Comparison of ENCODE assay signal across 16 mouse cellular contexts in the genomic region with DNA sequence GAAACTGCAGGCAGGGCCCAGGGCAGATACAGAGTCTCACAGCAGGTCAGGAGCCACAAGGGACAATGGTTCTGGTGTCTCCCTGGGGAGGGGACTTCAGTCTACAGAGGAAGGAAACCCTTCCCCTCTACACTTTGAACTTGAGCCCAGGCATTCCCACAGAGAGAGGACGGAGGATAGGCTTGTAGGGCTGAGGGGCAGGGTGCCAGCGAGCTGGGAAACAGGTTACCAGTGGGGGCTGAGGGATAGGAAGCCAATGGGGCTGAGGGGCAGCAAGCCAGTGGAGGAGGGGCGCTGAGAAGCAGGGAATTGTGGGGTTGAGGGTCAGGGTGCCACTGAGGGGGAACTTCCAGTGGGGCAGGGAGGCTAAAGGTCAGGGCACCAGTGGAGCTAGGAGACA. TPM values are rescaled to one million over a fixed set of nuclear protein-coding genes. Genes with fewer than 3 reads are reported as not detected.
DNase-seq lines count a peak whose midpoint lies in the region; ATAC-seq lines count a peak whose summit lies in the region.
"Had no signal": no experiment of that assay in that cellular context is flagged by ENCODE, and none has a peak within 500 bp of the region (broad histone marks: within the 10 kb centered on the region; RNA-seq: fewer than 3 reads in every experiment).

No protein-coding gene starts in this region.

- H3K9ac ChIP-seq in heart, embryonic 12.5 days: no peak overlapping the region
- no peak overlapping the region for H3K9ac ChIP-seq in liver, embryonic 16.5 days (ENCODE audit: low read depth, low read length)
- H3K9ac ChIP-seq: forebrain, postnatal 0 days; hindbrain, embryonic 12.5 days; lung, embryonic 14.5 days; midbrain, embryonic 13.5 days had no signal

- H3K27ac ChIP-seq in heart, embryonic 12.5 days (ENCODE audit: poor library complexity, severe bottlenecking): no peak overlapping the region
- no peak overlapping the region for H3K27ac ChIP-seq in liver, embryonic 16.5 days (ENCODE audit: low read length)
- peak overlapping the region; percentile 44; the same call in 1 of the 2 replicates for H3K27ac ChIP-seq in heart, embryonic 10.5 days
- H3K27ac ChIP-seq: hindbrain, embryonic 12.5 days; limb, embryonic 10.5 days; midbrain, embryonic 13.5 days had no signal

- H3K36me3 ChIP-seq in heart, embryonic 12.5 days: no peaks in the 10 kb centered on the region
- no peaks in the 10 kb centered on the region for H3K36me3 ChIP-seq in liver, embryonic 16.5 days (ENCODE audit: control insufficient read depth, insufficient read depth)
- H3K36me3 ChIP-seq in heart, embryonic 10.5 days: no peaks in the 10 kb centered on the region
- H3K36me3 ChIP-seq: hindbrain, embryonic 12.5 days; limb, embryonic 10.5 days; midbrain, embryonic 13.5 days had no signal

- 52% methylated on average over 3 of the region's 3 CpGs for WGBS in heart, embryonic 12.5 days
- WGBS in liver, embryonic 16.5 days (ENCODE audit: insufficient replicate concordance): 39% methylated on average over 3 of the region's 3 CpGs
- WGBS in heart, embryonic 10.5 days: 44% methylated on average over 3 of the region's 3 CpGs

- peaks cover 12% of the 10 kb centered on the region for H3K4me1 ChIP-seq in heart, embryonic 12.5 days (replicated peaks)
- peaks cover 4% of the 10 kb centered on the region for H3K4me1 ChIP-seq in liver, embryonic 16.5 days (ENCODE audit: control insufficient read depth, low read depth, low read length)
- peaks cover 16% of the 10 kb centered on the region for H3K4me1 ChIP-seq in heart, embryonic 10.5 days
- H3K4me1 ChIP-seq: hindbrain, embryonic 12.5 days; midbrain, embryonic 13.5 days had no signal

- no peak for ATAC-seq in heart, embryonic 12.5 days (ENCODE audit: insufficient number of reproducible peaks, low FRiP score)
- peak; percentile 20; the same call in 1 of the 2 replicates for ATAC-seq in liver, embryonic 16.5 days (ENCODE audit: low read depth)
- ATAC-seq: forebrain, postnatal 0 days; intestine, postnatal 0 days; midbrain, embryonic 13.5 days had no signal

- H3K4me3 ChIP-seq in heart, embryonic 12.5 days: no peak overlapping the region
- H3K4me3 ChIP-seq in liver, embryonic 16.5 days (ENCODE audit: low read depth, low read length): no peak overlapping the region
- no peak overlapping the region for H3K4me3 ChIP-seq in heart, embryonic 10.5 days
- H3K4me3 ChIP-seq: hindbrain, embryonic 12.5 days; limb, embryonic 10.5 days; midbrain, embryonic 13.5 days had no signal

- no peaks in the 10 kb centered on the region for H3K9me3 ChIP-seq in heart, embryonic 12.5 days (replicated peaks)
- no peaks in the 10 kb centered on the region for H3K9me3 ChIP-seq in liver, embryonic 16.5 days (replicated peaks; ENCODE audit: control insufficient read depth, low read length)
- H3K9me3 ChIP-seq in heart, embryonic 10.5 days: no peaks in the 10 kb centered on the region
- H3K9me3 ChIP-seq: hindbrain, embryonic 12.5 days; limb, embryonic 10.5 days; midbrain, embryonic 13.5 days had no signal

- no peak overlapping the region for H3K4me2 ChIP-seq in heart, embryonic 12.5 days
- no peak overlapping the region for H3K4me2 ChIP-seq in liver, embryonic 16.5 days (ENCODE audit: low read depth, low read length)
- H3K4me2 ChIP-seq: hindbrain, embryonic 12.5 days; lung, embryonic 14.5 days; midbrain, embryonic 13.5 days had no signal

- peak; percentile 46 to 81 for DNase-seq in heart, adult 18-20 months
- no peak for DNase-seq in liver
- no peak for DNase-seq in heart, embryonic 10.5 days (ENCODE audit: low spot score)
- DNase-seq in kidney, postnatal 36 days: peak; percentile 61 to 74
- no peak for DNase-seq in left cerebral cortex, adult 11 months (ENCODE audit: low spot score)
- DNase-seq: cerebellum, adult 9-10 months; forebrain, postnatal 0 days; lung, embryonic 14.5 days; right cerebral cortex, postnatal 4 days; thymus, adult 2 months had no signal

- H3K27me3 ChIP-seq in heart, embryonic 12.5 days (replicated peaks): no peaks in the 10 kb centered on the region
- H3K27me3 ChIP-seq in liver, embryonic 16.5 days (ENCODE audit: control insufficient read depth, insufficient read depth, low read depth, low read length): no peaks in the 10 kb centered on the region
- H3K27me3 ChIP-seq in heart, embryonic 10.5 days (ENCODE audit: insufficient read depth, poor library complexity, severe bottlenecking): peaks cover 16% of the 10 kb centered on the region; the same call in 1 of the 2 replicates
- H3K27me3 ChIP-seq: midbrain, embryonic 13.5 days had no signal

RNA-seq across cellular contexts. Expression of a gene that starts 29.4 kb away (rescaled TPM):
- total RNA-seq in heart, adult 18-20 months (2021): 10 to 100 TPM; 11.9 to 17.2 TPM
- 2.2 and 3.5 TPM in 2 replicates for polyA plus RNA-seq in heart, embryonic 12.5 days (2016; fragmentation: Nextera tagmentation; extraction: Ambion mirVana)
- 1.2 and 2.7 TPM in 2 replicates for polyA plus RNA-seq in liver, embryonic 16.5 days (2015; fragmentation: Nextera tagmentation; extraction: Ambion mirVana)
- polyA plus RNA-seq in heart, embryonic 10.5 days (2016; fragmentation: Nextera tagmentation; extraction: Ambion mirVana): 3.5 and 5.6 TPM in 2 replicates

RNA-seq across cellular contexts. Expression of a gene that starts 42.7 kb away (rescaled TPM):
- under 1 TPM in 1 of 2 experiments, not detected in 1; 0.10 TPM for total RNA-seq in heart, adult 18-20 months (2021)
- polyA plus RNA-seq in heart, embryonic 12.5 days (2016; fragmentation: Nextera tagmentation; extraction: Ambion mirVana): 0.68 and 0.88 TPM in 2 replicates
- 0.06 TPM in 1 of 2 replicates, not detected in the other for polyA plus RNA-seq in liver, embryonic 16.5 days (2015; fragmentation: Nextera tagmentation; extraction: Ambion mirVana)
- polyA plus RNA-seq in heart, embryonic 10.5 days (2016; fragmentation: Nextera tagmentation; extraction: Ambion mirVana): 1.2 and 1.5 TPM in 2 replicates
- polyA plus RNA-seq: limb, embryonic 10.5 days had no signal

Comparison
In these comparisons a context has a peak if more than half of its experiments do, and no peak if none do; other contexts are left out.
1. DNase-seq: peak in heart, adult 18-20 months (2 of 2) and kidney, postnatal 36 days (2 of 2); none in liver (single experiment), heart, embryonic 10.5 days (single experiment) and left cerebral cortex, adult 11 months (single experiment).